Mouse (Mus musculus) T-cell, adult 2 months (primary cell): ENCODE data around the gene Lgals1.

Experiments
- DNase-seq: peaks from one replicate; pipeline ENCODE4 v3.0.0; 2022; ENCODE audit warnings: low spot score

The Lgals1 gene

DNA sequence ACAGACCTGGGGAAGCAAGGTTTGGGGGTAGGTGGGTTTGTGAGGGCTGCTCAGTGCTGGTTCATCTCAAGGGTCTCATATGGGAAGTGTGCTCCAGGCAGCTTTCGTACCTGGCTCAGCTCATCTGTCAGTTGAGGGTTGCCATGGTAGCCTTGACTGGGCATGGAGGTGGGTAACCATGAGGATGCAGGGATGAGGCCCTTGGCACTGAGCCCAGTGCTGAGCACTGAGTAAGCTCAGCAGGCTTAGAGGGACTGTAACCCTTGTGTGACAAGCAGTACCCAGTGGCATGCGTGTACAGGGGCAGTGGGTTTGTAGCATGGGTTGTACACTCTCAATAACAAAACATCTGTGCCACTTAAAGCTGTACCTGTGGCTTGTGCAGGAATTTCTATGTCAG is 11.4 kb downstream of the Lgals1 start:
- no peak for DNase-seq

DNA sequence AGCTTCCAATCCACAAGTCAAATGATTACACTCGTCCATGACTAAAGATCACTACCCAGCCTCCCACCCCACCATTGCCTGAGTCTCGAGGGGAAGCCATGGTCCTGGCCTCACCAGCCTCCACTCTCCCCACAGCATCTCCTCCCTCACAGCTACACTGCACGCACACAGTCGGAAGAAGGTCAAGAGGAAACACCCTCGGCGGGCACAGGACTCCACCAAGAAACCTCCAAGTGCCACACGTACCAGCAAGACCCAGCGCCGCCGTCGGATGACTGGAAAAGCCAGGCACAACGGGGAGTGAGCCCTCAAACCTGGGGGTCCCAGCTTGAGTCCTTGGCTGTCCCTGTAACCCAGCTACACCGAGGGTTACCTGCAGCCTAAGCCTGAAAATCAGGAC is 13.8 kb downstream of the Lgals1 start:
- no peak for DNase-seq

DNA sequence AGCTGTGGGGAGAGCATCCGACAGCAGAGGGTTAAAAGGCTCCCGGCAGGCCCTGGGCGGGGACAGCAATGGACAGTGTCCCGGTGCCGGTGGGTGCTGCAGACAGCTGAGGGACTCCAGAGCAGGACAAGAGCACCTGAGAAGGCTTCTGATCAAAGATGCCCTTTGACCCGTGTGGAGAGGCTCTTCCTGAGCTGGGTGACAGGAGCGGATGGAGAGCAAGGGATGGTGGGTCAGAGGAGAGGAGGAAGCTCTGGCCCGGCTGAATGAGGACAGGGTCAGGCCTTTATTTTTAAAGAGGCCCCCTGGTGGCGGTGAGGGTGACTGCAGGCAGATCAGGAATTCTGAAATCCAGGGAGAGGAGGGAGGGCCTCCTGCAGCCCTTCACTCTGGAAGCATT is 16.1 kb downstream of the Lgals1 start:
- peak; percentile 43 for DNase-seq

DNA sequence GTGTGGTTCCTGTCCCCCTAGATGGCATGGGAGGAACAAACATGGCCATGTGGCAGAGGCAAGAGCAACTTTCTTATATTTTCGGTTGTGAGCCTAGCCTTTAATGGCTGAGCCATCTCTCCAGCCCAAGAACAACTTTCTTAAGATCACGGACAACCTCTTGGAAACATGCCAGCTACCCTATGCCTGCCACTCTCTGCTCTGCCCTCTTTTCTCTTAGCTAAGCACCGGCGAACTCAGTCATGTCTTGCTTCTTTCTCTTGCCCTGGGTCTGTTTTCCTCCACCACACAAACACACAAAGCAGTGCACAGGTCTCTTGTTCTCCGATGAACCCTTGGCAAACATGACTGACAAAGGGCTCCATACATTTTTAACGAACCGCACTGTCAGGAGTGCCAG is 19.7 kb downstream of the Lgals1 start:
- DNase-seq: no peak

DNA sequence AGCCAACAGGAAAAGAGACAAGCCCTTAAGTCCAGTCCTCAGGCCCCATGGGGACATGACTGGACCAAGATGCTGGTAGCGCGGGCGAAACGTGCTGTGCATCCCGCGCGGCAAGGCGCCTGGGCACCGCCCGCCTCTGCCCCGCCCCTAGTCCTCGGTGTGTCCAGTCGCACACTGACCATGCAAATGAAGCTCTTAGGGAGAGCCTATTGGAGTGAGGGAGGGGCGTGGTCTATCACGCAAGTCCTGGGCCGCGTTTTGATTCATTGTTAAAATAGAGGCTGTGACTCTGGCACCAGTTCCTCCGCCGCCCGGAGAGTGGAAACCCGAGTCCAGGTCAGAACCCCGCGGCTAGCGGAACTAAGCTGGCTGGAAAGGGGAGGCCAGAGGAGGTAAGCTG is 21.1 kb downstream of the Lgals1 start, which contains the start of gene Triobp:
Triobp (plus strand) TSS at position 68 of the 400 bp plus-strand sequence.
- DNase-seq: no peak

DNA sequence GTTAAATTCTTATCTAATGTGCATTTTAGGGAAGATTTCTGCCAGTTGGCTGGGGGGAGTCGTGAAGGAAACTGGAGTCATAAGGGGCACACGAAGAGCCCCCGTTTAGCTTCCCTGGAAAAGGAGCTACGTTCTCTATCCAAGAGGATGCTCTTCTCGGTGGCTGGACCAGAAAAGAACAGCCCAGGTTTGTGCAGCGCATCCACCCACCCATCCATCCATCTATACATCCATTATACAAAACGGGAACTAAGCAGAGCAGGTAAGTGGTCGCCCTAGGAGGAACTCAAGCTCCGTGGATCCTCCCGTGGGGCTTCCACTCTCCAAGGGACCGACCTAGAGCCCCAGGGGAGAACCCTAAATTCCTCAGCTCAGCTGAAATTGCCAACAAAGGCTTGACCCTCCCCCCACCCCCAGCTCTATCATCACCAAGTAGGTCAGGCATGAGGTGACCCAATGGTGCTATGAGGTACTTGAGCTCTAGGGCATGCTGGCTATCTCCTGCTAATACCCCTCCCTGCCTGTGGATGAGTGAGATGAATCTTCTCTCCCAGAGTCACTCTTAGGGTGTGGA is 21.7 kb downstream of the Lgals1 start:
- DNase-seq: no peak

DNA sequence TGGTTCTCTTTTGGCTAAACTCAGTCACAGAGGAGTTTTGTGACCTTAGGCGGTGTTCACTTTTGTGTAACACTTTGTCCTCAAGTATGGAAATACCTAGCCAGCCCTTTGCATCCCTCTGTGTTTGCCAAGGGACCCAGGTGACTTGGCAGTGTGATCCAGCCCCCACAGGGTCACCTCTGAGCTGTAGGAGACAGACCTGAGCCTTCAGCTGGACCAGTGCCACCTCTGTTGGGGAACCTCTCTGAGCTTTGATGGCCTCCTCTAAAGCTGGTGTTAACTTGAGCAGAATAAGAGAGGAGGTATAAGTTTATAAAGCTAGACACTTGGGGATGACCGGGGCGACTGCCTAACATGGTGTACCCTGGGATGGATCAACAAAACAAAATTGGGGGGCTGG is 22.4 kb downstream of the Lgals1 start:
- no peak for DNase-seq

DNA sequence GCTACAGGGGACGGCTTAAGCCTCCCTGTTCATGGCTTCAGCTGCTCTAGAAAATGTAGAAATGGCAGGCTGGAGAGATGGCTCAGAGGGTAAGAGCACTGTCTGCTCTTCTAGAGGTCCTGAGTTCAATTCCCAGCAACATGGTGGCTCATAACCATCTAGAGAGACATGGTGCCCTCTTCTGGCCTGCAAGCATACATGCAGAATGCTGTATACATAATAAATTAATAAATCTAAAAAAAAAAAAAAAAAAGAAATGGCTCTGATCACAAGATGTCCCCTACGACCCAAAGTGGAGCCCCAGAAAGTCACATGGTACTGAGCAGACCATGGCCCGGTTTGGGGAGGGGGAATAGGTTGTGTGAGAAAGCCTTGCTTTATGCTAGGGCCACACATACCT is 29.1 kb downstream of the Lgals1 start:
- DNase-seq: no peak

DNA sequence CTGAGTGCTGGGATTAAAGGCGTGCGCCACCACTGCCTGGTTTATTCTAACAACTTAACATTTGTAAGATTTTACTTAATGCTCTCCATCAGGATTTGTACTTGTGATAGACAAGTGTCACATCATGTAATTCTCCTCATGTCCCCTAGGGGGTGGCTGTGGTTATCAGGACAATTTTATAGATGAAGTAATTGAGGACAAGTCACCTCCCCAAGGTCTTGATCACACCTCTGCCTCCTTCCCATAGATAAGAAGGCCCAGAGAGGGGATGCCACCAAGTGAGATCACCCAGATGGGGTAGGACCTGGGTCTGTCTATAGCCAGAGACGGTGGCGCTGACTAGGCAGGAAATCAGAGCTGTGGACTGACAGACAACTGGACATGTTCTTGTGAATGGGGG is 29.8 kb downstream of the Lgals1 start:
- peak; percentile 33 for DNase-seq

DNA sequence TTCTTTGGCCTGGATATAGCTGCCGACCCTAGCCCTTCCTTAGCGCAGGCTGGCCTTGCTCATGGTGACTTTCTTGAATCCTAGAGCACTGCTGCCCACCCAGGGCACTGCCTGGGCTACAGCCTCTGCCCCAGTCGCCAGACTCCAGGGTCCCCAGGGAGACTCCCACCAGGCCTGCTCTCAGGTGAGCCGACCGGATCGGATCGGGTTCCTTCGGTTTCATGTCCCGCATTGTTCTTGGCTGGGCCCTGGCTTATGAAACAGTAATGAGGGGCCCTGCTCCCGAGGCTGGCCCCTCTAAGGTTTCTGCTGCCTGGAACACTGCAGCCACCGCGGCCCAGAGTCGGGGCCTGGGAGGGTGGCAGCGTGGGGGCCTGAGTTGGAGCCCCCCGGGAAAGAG is 30.5 kb downstream of the Lgals1 start:
- DNase-seq: no peak

DNA sequence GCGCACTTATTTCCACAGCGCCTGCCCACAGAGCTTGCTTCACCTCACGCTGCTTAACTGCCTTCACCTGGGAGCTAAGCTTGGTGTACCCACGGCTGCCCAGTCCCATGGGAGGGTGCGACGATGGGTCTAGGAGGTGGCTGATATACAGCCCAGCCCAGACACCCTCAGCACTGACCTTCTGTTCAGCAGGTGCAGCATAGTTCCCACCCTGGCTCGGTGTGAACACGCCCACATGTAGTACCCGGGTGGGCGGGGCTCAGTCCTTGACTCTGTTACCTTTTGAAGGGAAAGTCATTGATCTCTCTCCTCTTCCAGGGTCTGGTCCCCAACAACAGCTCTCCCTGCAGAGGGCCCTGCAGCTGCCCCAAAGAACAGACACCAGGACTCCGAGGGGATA is 33.0 kb downstream of the Lgals1 start:
- DNase-seq: no peak

DNA sequence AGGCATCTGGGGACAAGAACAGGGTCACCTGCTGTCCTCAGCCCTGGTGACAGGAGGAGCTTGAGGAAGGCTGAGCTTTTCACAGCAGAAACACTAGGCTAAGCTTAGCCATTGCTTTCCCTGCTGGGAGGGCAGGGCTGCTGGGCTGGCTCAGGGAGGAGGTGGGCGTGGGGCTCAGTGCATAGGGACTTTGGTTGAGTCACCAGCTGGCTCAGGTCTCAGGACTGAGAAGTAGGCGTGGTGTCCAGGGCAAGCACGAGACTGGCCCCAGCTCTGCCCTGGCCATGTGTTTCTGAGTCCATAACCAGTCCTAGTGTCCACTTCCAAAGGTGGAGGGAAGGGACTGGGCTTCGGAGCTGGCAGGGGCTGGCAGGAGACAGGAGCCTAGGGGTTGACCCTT is 33.6 kb downstream of the Lgals1 start:
- no peak for DNase-seq

DNA sequence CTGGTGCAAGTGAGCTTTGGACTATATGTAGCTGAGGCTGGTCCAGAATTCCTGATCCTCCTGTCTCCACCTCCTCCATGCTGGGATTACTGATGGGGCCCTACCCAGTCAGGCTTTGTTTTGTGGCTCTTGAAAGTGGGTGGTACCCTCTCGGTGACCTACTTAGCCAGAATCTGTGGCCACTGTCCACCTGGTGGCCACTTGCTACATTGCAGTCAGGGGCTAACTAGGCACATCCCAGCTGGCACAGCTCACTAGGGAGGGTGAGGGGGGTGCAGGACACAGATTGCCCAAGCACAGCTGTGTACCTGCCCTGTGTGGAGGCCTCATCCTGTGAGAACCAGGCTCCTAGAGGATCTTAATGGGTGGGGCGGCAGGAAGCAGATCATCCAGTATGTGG is 36.4 kb downstream of the Lgals1 start:
- peak; percentile 42 for DNase-seq

DNA sequence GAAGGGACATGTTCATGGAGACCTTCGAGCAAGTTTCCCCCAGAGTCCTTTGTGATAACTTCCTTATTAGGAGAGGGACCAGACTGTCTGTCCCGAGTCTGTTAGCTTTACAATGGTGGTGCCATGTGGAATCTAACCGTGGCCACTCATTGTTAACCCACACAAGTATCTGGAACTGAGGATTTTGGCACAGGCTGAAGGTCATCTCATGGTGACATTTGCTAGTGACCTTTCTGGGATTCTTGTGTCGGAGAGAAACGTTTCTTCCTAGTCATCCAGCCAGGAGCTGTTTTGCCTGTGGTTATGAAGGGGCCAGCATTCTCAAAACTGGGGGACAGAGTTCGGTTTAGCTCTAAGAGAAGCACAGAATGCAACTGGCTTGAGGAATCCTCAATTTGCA is 45.1 kb downstream of the Lgals1 start:
- DNase-seq: no peak

DNA sequence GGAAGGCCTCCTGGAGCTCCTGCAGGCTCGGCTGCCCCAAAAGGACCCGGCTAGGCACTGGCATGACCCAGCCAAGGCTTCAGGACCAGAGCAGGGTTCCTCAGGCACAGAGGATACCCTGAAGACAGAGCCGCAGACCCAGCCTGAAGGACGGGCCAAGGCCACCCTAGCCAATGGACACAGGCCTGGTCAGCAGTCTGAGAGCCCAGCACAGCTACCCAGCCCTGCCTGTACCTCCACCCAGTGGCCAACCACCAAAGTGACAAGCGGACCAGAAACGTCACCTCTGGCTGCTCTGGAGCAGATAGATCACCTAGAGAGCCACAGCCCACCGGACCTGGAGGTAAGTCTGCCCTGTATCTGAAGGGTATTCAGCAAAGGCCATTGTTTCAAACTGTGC is 47.4 kb downstream of the Lgals1 start:
- DNase-seq: no peak

DNA sequence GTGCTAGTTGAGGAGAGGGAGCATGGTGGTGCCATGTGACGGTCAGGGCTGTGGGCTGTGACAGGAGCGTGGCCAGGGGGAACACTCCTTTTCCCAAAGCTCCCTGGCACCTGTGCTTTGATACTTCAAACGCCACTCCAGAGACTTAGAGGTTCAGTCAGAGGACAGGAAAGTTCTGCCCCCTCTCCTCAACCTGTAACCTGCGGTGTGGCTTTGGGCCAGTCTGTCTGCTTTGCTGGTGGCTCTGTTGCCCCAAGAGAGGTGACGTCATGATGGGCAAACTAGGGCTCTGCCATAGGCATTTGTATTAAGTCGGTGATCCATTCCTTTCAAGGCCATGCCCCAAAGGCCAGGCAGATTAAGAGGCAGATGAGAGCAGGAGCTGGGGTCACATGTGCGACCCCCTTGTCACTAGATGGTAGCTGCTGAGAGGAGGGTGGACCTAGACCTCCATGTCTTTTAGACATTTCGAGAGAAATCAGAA is 51.2 kb downstream of the Lgals1 start:
- no peak for DNase-seq

DNA sequence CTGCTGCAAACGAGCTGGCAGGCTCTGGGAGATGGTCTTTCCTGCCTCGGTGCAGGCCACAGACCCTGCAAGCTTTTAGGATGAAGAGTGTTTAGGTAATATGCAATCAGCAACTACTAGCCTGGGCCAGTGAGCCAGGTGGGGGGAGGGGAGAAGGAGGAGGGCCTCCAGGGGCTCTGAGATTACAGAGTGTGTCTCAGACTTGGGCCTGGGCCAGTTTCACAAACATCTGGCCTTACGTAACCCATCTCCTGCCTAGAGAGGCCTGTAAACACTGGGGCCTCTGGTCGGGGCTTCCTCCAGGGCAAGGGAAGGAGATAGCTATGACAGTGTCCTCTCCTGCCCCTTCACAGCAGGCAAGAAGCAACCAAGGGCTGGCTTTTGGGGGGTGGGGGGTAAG is 52.4 kb downstream of the Lgals1 start:
- no peak for DNase-seq
